ENCODE assay signal across 32 mouse cellular contexts in the genomic region with DNA sequence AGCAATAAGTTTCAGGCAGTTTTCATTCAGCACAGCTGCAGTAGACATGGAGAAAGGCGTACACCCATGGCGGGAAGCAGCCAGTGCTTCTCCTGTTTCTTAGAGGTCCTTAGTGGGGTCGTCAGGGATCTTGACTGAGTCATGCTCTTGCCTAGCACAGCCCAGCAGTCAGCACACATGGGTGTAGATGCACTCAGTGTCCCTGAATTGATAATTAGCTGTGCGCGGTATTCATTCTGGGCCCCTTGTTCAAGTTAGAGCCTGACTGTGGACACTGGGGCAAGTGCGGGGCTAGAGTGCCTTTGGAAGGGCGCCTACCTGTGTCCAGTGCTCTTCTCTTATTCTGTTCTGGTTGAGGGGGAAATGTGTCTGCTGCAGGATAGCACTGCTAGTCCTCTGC. TPM values are rescaled to one million over a fixed set of nuclear protein-coding genes. Genes with fewer than 3 reads are reported as not detected.
DNase-seq lines count a peak whose midpoint lies in the region; ATAC-seq and TF ChIP-seq lines count a peak whose summit lies in the region.
"Had no signal": no experiment of that assay in that cellular context is flagged by ENCODE, and none has a peak within 500 bp of the region (broad histone marks: within the 10 kb centered on the region; RNA-seq: fewer than 3 reads in every experiment).

No protein-coding gene starts in this region.

- ATAC-seq in erythroblast, adult 5-6 weeks (replicated peaks; ENCODE audit: low FRiP score, poor library complexity, severe bottlenecking): no peak
- 0 out of 2 replicates have a peak, but pooled peaks have one; percentile 6 for ATAC-seq in liver, embryonic 14.5 days (ENCODE audit: insufficient read depth)
- no peak for ATAC-seq in erythroid progenitor cell, adult 5-6 weeks (replicated peaks; ENCODE audit: low FRiP score, poor library complexity, severe bottlenecking)
- ATAC-seq: CD4-positive, CD25-positive, alpha-beta regulatory T cell, adult 4 months; forebrain, embryonic 16.5 days; hindbrain, postnatal 0 days; intestine, embryonic 15.5 days; midbrain, embryonic 15.5 days had no signal

- peaks cover 87% of the 10 kb centered on the region for H3K36me3 ChIP-seq in erythroblast, embryonic 14.5 days (ENCODE audit: control insufficient read depth)
- peaks cover 8% of the 10 kb centered on the region for H3K36me3 ChIP-seq in liver, embryonic 14.5 days (replicated peaks; ENCODE audit: control insufficient read depth, insufficient read depth, low read depth)
- H3K36me3 ChIP-seq: embryonic facial prominence, embryonic 10.5 days; embryonic facial prominence, embryonic 15.5 days; forebrain, embryonic 10.5 days; hindbrain, embryonic 12.5 days; intestine, embryonic 15.5 days; limb, embryonic 10.5 days; limb, embryonic 15.5 days; lung, embryonic 15.5 days; midbrain, embryonic 10.5 days; midbrain, embryonic 15.5 days; neural tube, embryonic 15.5 days had no signal

- no peak for TF ChIP-seq EP300 in liver, embryonic 14.5 days (IDR thresholded peaks at IDR 0.05; ENCODE audit: low read depth)

- no peaks in the 10 kb centered on the region for H3K9me3 ChIP-seq in erythroblast, embryonic 14.5 days (ENCODE audit: control insufficient read depth, low read length)
- no peaks in the 10 kb centered on the region for H3K9me3 ChIP-seq in liver, embryonic 14.5 days (ENCODE audit: control insufficient read depth, low read length)
- H3K9me3 ChIP-seq: embryonic facial prominence, embryonic 10.5 days; embryonic facial prominence, embryonic 15.5 days; forebrain, embryonic 10.5 days; hindbrain, embryonic 12.5 days; intestine, embryonic 15.5 days; limb, embryonic 10.5 days; limb, embryonic 15.5 days; lung, embryonic 15.5 days; midbrain, embryonic 10.5 days; midbrain, embryonic 15.5 days; neural tube, embryonic 15.5 days had no signal

- peak overlapping the region; percentile 72 for H3K4me2 ChIP-seq in liver, embryonic 14.5 days (ENCODE audit: low read depth)
- H3K4me2 ChIP-seq: embryonic facial prominence, embryonic 15.5 days; hindbrain, embryonic 12.5 days; intestine, embryonic 15.5 days; limb, embryonic 15.5 days; lung, embryonic 15.5 days; midbrain, embryonic 15.5 days; neural tube, embryonic 15.5 days had no signal

- H3K4me3 ChIP-seq in erythroblast, embryonic 14.5 days (replicated peaks): peak overlapping the region; percentile 45
- H3K4me3 ChIP-seq in bone marrow, adult 2 months (replicated peaks; ENCODE audit: control insufficient read depth, low read depth, low read length): no peak overlapping the region
- peak overlapping the region in 1 of 2 experiments; percentile 1; a peak in 3 of 4 replicates for H3K4me3 ChIP-seq in liver, embryonic 14.5 days (ENCODE audit: insufficient read depth in 1 of 2, low read depth in 2 of 2, low read length in 2 of 2)
- H3K4me3 ChIP-seq: embryonic facial prominence, embryonic 10.5 days; embryonic facial prominence, embryonic 15.5 days; forebrain, embryonic 10.5 days; gastrocnemius, adult 2 months; heart, adult 2 months; hindbrain, embryonic 12.5 days; intestine, embryonic 15.5 days; limb, embryonic 10.5 days; limb, embryonic 15.5 days; lung, embryonic 15.5 days; midbrain, embryonic 10.5 days; midbrain, embryonic 15.5 days; neural tube, embryonic 15.5 days had no signal

- TF ChIP-seq POLR2A in bone marrow, adult 2 months (IDR thresholded peaks at IDR 0.05; ENCODE audit: borderline replicate concordance, control insufficient read depth, low read depth, low read length): no peak

- H3K4me1 ChIP-seq in erythroblast, embryonic 14.5 days (ENCODE audit: control insufficient read depth): peaks cover 95% of the 10 kb centered on the region
- peaks cover 8% of the 10 kb centered on the region; the same call in 1 of the 2 replicates for H3K4me1 ChIP-seq in bone marrow, adult 2 months (ENCODE audit: control insufficient read depth, insufficient read depth, low read length)
- H3K4me1 ChIP-seq in liver, embryonic 14.5 days (replicated peaks; ENCODE audit: control insufficient read depth in 2 of 2, insufficient read depth in 2 of 2, low read length in 1 of 2): peaks cover 90 to 94% of the 10 kb centered on the region in 2 experiments
- H3K4me1 ChIP-seq: embryonic facial prominence, embryonic 10.5 days; embryonic facial prominence, embryonic 15.5 days; hindbrain, embryonic 12.5 days; intestine, embryonic 15.5 days; limb, embryonic 10.5 days; limb, embryonic 15.5 days; lung, embryonic 15.5 days; midbrain, embryonic 10.5 days had no signal

- H3K27ac ChIP-seq in bone marrow, adult 2 months (ENCODE audit: control insufficient read depth, insufficient read depth, low read depth, low read length, poor library complexity): peak overlapping the region; percentile 61; the same call in 1 of the 2 replicates
- peak overlapping the region; percentile 94 for H3K27ac ChIP-seq in liver, embryonic 14.5 days
- H3K27ac ChIP-seq: embryonic facial prominence, embryonic 10.5 days; embryonic facial prominence, embryonic 15.5 days; forebrain, embryonic 10.5 days; gastrocnemius, adult 2 months; heart, adult 2 months; hindbrain, embryonic 12.5 days; hindbrain, postnatal 0 days; intestine, embryonic 15.5 days; limb, embryonic 10.5 days; limb, embryonic 15.5 days; lung, embryonic 15.5 days; midbrain, embryonic 10.5 days; midbrain, embryonic 15.5 days; neural tube, embryonic 15.5 days had no signal

- H3K9ac ChIP-seq in liver, embryonic 14.5 days (replicated peaks): peak overlapping the region; percentile 64
- H3K9ac ChIP-seq: embryonic facial prominence, embryonic 15.5 days; hindbrain, embryonic 12.5 days; intestine, embryonic 15.5 days; limb, embryonic 15.5 days; lung, embryonic 15.5 days; midbrain, embryonic 15.5 days; neural tube, embryonic 15.5 days had no signal

- 69% methylated on average over 7 of the region's 7 CpGs for WGBS in bone marrow, adult 2 months
- 40% methylated on average over 7 of the region's 7 CpGs for WGBS in liver, embryonic 14.5 days (ENCODE audit: insufficient replicate concordance)

- TF ChIP-seq CTCF in bone marrow, adult 2 months (IDR thresholded peaks at IDR 0.05; ENCODE audit: control insufficient read depth, insufficient read depth, low read length): no peak
- TF ChIP-seq CTCF in liver, embryonic 14.5 days (IDR thresholded peaks at IDR 0.05; ENCODE audit: low read depth): no peak

- no peaks in the 10 kb centered on the region for H3K27me3 ChIP-seq in erythroblast, embryonic 14.5 days (ENCODE audit: control insufficient read depth)
- H3K27me3 ChIP-seq in liver, embryonic 14.5 days (ENCODE audit: control insufficient read depth, insufficient read depth, low read length): no peaks in the 10 kb centered on the region
- H3K27me3 ChIP-seq: embryonic facial prominence, embryonic 15.5 days; hindbrain, embryonic 12.5 days; intestine, embryonic 15.5 days; limb, embryonic 15.5 days; lung, embryonic 15.5 days; midbrain, embryonic 15.5 days; neural tube, embryonic 15.5 days had no signal

- peak; percentile 20 for DNase-seq in 3T3-L1 (ENCODE audit: low read depth, low spot score)
- no peak for DNase-seq in liver, embryonic 14.5 days (ENCODE audit: low read depth in 3 of 3, low spot score in 3 of 3)
- DNase-seq in adrenal gland, adult 2 months: no peak
- DNase-seq in layer of hippocampus, adult 8-10 months (ENCODE audit: low spot score in 2 of 2): no peak
- DNase-seq: adrenal gland, postnatal 10 days; cerebellum, adult 11-12 months; cerebellum, postnatal 14 days; gastrocnemius, adult 2 months; gastrocnemius, postnatal 36 days; heart, adult 2 months; heart, postnatal 14 days; kidney, adult 2 months; layer of hippocampus, adult 9-11 months; right cerebral cortex, adult 18-20 months had no signal

RNA-seq across cellular contexts. Expression of gene Hectd4, which starts 25.2 kb away (rescaled TPM):
- polyA plus RNA-seq in erythroblast, embryonic 14.5 days (2012): 10.6 and 12.1 TPM in 2 replicates
- total RNA-seq in erythroblast, adult 5-6 weeks (2015; ENCODE audit: low replicate concordance): 338 and 374 TPM in 2 replicates
- 587 and 871 TPM in 2 replicates for total RNA-seq in erythroblast, adult 5-6 weeks (2017; ENCODE audit: low replicate concordance)
- polyA plus RNA-seq in bone marrow, adult 2 months (2011; ENCODE audit: insufficient read depth, insufficient read length, low replicate concordance, missing spikeins): 41.8 and 100 TPM in 2 replicates
- 15.8 and 16.1 TPM in 2 replicates for polyA plus RNA-seq in liver, embryonic 14.5 days (2012; rRNA removed)
- polyA plus RNA-seq in liver, embryonic 14.5 days (2014; fragmentation: Nextera tagmentation; extraction: Ambion mirVana): 11.1 and 11.2 TPM in 2 replicates
- total RNA-seq in erythroid progenitor cell, adult 5-6 weeks (2015; ENCODE audit: low replicate concordance): 214 and 233 TPM in 2 replicates
- total RNA-seq in erythroid progenitor cell, adult 5-6 weeks (2017; ENCODE audit: low replicate concordance): 286 and 356 TPM in 2 replicates
- 10 to 100 TPM; 14.5 to 22.7 TPM for total RNA-seq in adrenal gland, adult 2 months (2021)
- polyA plus RNA-seq in adrenal gland, adult 2 months (2012; rRNA removed): 14.3 and 16.1 TPM in 2 replicates
- 100 to 1,000 TPM; 147 to 191 (median 153) TPM for total RNA-seq in layer of hippocampus, adult 8-10 months (2022)

RNA-seq across cellular contexts. Expression of gene Rpl6, which starts 40.9 kb away (rescaled TPM):
- 24.9 and 56.7 TPM in 2 replicates for polyA plus RNA-seq in erythroblast, embryonic 14.5 days (2012)
- total RNA-seq in erythroblast, adult 5-6 weeks (2015; ENCODE audit: low replicate concordance): 559 and 902 TPM in 2 replicates
- 408 and 598 TPM in 2 replicates for total RNA-seq in erythroblast, adult 5-6 weeks (2017; ENCODE audit: low replicate concordance)
- polyA plus RNA-seq in bone marrow, adult 2 months (2011; ENCODE audit: insufficient read depth, insufficient read length, low replicate concordance, missing spikeins): 502 and 942 TPM in 2 replicates
- polyA plus RNA-seq in liver, embryonic 14.5 days (2012; rRNA removed): 403 and 658 TPM in 2 replicates
- polyA plus RNA-seq in liver, embryonic 14.5 days (2014; fragmentation: Nextera tagmentation; extraction: Ambion mirVana): 477 and 488 TPM in 2 replicates
- total RNA-seq in erythroid progenitor cell, adult 5-6 weeks (2015; ENCODE audit: low replicate concordance): 759 and 847 TPM in 2 replicates
- 373 and 474 TPM in 2 replicates for total RNA-seq in erythroid progenitor cell, adult 5-6 weeks (2017; ENCODE audit: low replicate concordance)
- 1,000 to 10,000 TPM; 1,030 to 1,071 TPM for total RNA-seq in adrenal gland, adult 2 months (2021)
- polyA plus RNA-seq in adrenal gland, adult 2 months (2012; rRNA removed): 157 and 194 TPM in 2 replicates
- total RNA-seq in layer of hippocampus, adult 8-10 months (2022): 100 to 1,000 TPM; 517 to 564 (median 525) TPM

RNA-seq across cellular contexts. Expression of gene Ptpn11, which starts 54.0 kb away (rescaled TPM):
- 1.5 and 2.0 TPM in 2 replicates for polyA plus RNA-seq in erythroblast, embryonic 14.5 days (2012)
- 8.3 and 8.6 TPM in 2 replicates for total RNA-seq in erythroblast, adult 5-6 weeks (2015; ENCODE audit: low replicate concordance)
- 23.6 and 26.5 TPM in 2 replicates for total RNA-seq in erythroblast, adult 5-6 weeks (2017; ENCODE audit: low replicate concordance)
- 24.4 and 33.3 TPM in 2 replicates for polyA plus RNA-seq in bone marrow, adult 2 months (2011; ENCODE audit: insufficient read depth, insufficient read length, low replicate concordance, missing spikeins)
- 10.4 and 13.7 TPM in 2 replicates for polyA plus RNA-seq in liver, embryonic 14.5 days (2012; rRNA removed)
- polyA plus RNA-seq in liver, embryonic 14.5 days (2014; fragmentation: Nextera tagmentation; extraction: Ambion mirVana): 10.0 and 11.5 TPM in 2 replicates
- total RNA-seq in erythroid progenitor cell, adult 5-6 weeks (2015; ENCODE audit: low replicate concordance): 19.3 and 20.9 TPM in 2 replicates
- 36.9 and 44.9 TPM in 2 replicates for total RNA-seq in erythroid progenitor cell, adult 5-6 weeks (2017; ENCODE audit: low replicate concordance)
- total RNA-seq in adrenal gland, adult 2 months (2021): 100 to 1,000 TPM in 1 of 2 experiments, 10 to 100 TPM in 1; 97.6 to 121 TPM
- polyA plus RNA-seq in adrenal gland, adult 2 months (2012; rRNA removed): 24.4 and 26.2 TPM in 2 replicates
- total RNA-seq in layer of hippocampus, adult 8-10 months (2022): 100 to 1,000 TPM in 2 of 4 experiments, 10 to 100 TPM in 2; 97.1 to 101 (median 99.7) TPM

Comparison
In these comparisons a context has a peak if more than half of its experiments do, and no peak if none do; other contexts are left out.
1. RNA of gene Hectd4, which starts 25.2 kb away (total RNA-seq): 338 to 871 TPM in erythroblast, adult 5-6 weeks, 214 to 356 TPM in erythroid progenitor cell, adult 5-6 weeks and 147 to 191 TPM in layer of hippocampus, adult 8-10 months; 14.5 to 22.7 TPM in adrenal gland, adult 2 months; every median in the first group is over 4 times any median in the second.